Mouse (Mus musculus) C2C12 (cell line): ENCODE results near the gene Scn1b.

Experiments used
- CTCF ChIP-seq: IDR thresholded peaks from one replicate; pipeline ENCODE4 v1.5.1; 2011; ENCODE audit not compliant: control insufficient read depth, insufficient read depth, insufficient read length
- MAX ChIP-seq: IDR thresholded peaks from one replicate; pipeline ENCODE4 v1.6.1; 2011; ENCODE audit warnings: mild to moderate bottlenecking, control low read depth

DNA sequence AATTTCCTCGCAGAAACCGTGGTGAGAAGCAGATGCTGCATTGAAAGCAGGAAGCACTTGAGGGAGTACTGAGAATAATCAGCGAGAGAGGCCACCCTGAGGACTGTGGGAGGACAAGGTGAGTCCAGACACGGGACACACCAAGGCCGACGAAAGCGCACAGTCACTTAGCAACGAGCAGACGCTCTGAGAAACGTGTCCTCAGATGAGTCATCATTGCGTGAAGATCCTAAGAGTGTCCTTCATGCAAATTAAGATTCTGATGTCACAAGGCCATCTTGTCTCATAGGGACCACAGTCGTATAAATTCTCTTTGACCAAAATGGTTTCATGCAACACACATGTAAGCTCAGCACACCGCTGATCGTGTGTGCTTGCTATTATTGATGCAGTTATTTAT is 26.0 kb downstream of the Scn1b start:
- TF ChIP-seq MAX (no peak), CTCF (no peak)
